Comparison of ENCODE assay signal across 9 mouse cellular contexts in genomic region chr7:70067828-70068719, GRCm38 (mm10).
DNase-seq lines count a peak whose midpoint lies in the region; ATAC-seq and TF ChIP-seq lines count a peak whose summit lies in the region.
"Had no signal": no experiment of that assay in that cellular context is flagged by ENCODE, and none has a peak within 500 bp of the region (broad histone marks: within the 10 kb centered on the region; RNA-seq: fewer than 3 reads in every experiment).

No protein-coding gene starts in this region.

- H3K9me3 ChIP-seq in kidney, postnatal 0 days (replicated peaks; ENCODE audit: low read length): no peaks in the 10 kb centered on the region
- H3K9me3 ChIP-seq in embryonic facial prominence, embryonic 11.5 days (replicated peaks; ENCODE audit: control insufficient read depth, low read length): no peaks in the 10 kb centered on the region
- H3K9me3 ChIP-seq in hindbrain, embryonic 12.5 days (replicated peaks): no peaks in the 10 kb centered on the region
- no peaks in the 10 kb centered on the region for H3K9me3 ChIP-seq in neural tube, embryonic 12.5 days

- H3K9ac ChIP-seq in kidney, postnatal 0 days (ENCODE audit: low read depth, low read length): no peak overlapping the region
- H3K9ac ChIP-seq in embryonic facial prominence, embryonic 11.5 days (replicated peaks; ENCODE audit: low read length): no peak overlapping the region
- H3K9ac ChIP-seq in hindbrain, embryonic 12.5 days: no peak overlapping the region
- H3K9ac ChIP-seq in neural tube, embryonic 12.5 days: no peak overlapping the region

- no peak for ATAC-seq in kidney, postnatal 0 days (replicated peaks; ENCODE audit: low FRiP score, low read depth)
- ATAC-seq in embryonic facial prominence, embryonic 11.5 days (replicated peaks; ENCODE audit: insufficient number of reproducible peaks, low FRiP score, low TSS enrichment, low read depth): peak; percentile 56; the same call in 1 of the 2 replicates
- peak; percentile 73 for ATAC-seq in hindbrain, embryonic 12.5 days (ENCODE audit: low FRiP score)
- no peak for ATAC-seq in neural tube, embryonic 12.5 days (ENCODE audit: low FRiP score, low read depth)

- peaks cover 4% of the 10 kb centered on the region; the same call in 1 of the 2 replicates for H3K4me1 ChIP-seq in kidney, postnatal 0 days (replicated peaks; ENCODE audit: insufficient read depth, low read length)
- peaks cover 4% of the 10 kb centered on the region for H3K4me1 ChIP-seq in embryonic facial prominence, embryonic 11.5 days (ENCODE audit: control insufficient read depth, insufficient read depth, low read length)
- peaks cover 26% of the 10 kb centered on the region for H3K4me1 ChIP-seq in hindbrain, embryonic 12.5 days
- H3K4me1 ChIP-seq in neural tube, embryonic 12.5 days: peaks cover 12% of the 10 kb centered on the region; the same call in 1 of the 2 replicates

- H3K4me2 ChIP-seq in kidney, postnatal 0 days (ENCODE audit: low read length): 0 out of 2 replicates have a peak overlapping the region, but pooled peaks have one; percentile 10
- H3K4me2 ChIP-seq in embryonic facial prominence, embryonic 11.5 days (ENCODE audit: low read depth, low read length): no peak overlapping the region; the same call in 1 of the 2 replicates
- H3K4me2 ChIP-seq in hindbrain, embryonic 12.5 days (replicated peaks): peak overlapping the region; percentile 36
- H3K4me2 ChIP-seq in neural tube, embryonic 12.5 days (replicated peaks): peak overlapping the region; percentile 5; the same call in 1 of the 2 replicates

- no peak overlapping the region for H3K27ac ChIP-seq in kidney, postnatal 0 days
- H3K27ac ChIP-seq in embryonic facial prominence, embryonic 11.5 days (replicated peaks; ENCODE audit: low read depth, low read length): peak overlapping the region; percentile 28; the same call in 1 of the 2 replicates
- H3K27ac ChIP-seq in hindbrain, embryonic 12.5 days: peak overlapping the region; percentile 75
- 0 out of 2 replicates have a peak overlapping the region, but pooled peaks have one; percentile 6 for H3K27ac ChIP-seq in neural tube, embryonic 12.5 days

- WGBS in kidney, postnatal 0 days: 34% methylated on average over 18 of the region's 18 CpGs
- 18% methylated on average over 18 of the region's 18 CpGs for WGBS in embryonic facial prominence, embryonic 11.5 days
- WGBS in hindbrain, embryonic 12.5 days: 13% methylated on average over 18 of the region's 18 CpGs
- 32% methylated on average over 18 of the region's 18 CpGs for WGBS in neural tube, embryonic 12.5 days

- H3K36me3 ChIP-seq in kidney, postnatal 0 days (ENCODE audit: insufficient read depth, low read length): no peaks in the 10 kb centered on the region
- H3K36me3 ChIP-seq in embryonic facial prominence, embryonic 11.5 days (replicated peaks; ENCODE audit: control insufficient read depth, insufficient read depth, low read depth, low read length): no peaks in the 10 kb centered on the region
- no peaks in the 10 kb centered on the region for H3K36me3 ChIP-seq in hindbrain, embryonic 12.5 days
- no peaks in the 10 kb centered on the region for H3K36me3 ChIP-seq in neural tube, embryonic 12.5 days

- no peak overlapping the region for H3K4me3 ChIP-seq in kidney, postnatal 0 days (replicated peaks; ENCODE audit: low read depth, low read length)
- H3K4me3 ChIP-seq in embryonic facial prominence, embryonic 11.5 days (ENCODE audit: low read depth, low read length): no peak overlapping the region
- no peak overlapping the region for H3K4me3 ChIP-seq in hindbrain, embryonic 12.5 days
- no peak overlapping the region for H3K4me3 ChIP-seq in neural tube, embryonic 12.5 days

- peak; percentile 39 for DNase-seq in kidney, postnatal 0 days (ENCODE audit: low spot score)
- DNase-seq in kidney, adult 9 months: no peak
- peak; percentile 53 for DNase-seq in embryonic facial prominence, embryonic 11.5 days (ENCODE audit: low spot score)
- DNase-seq in adrenal gland, adult 2 months: no peak
- no peak for DNase-seq in gastrocnemius, postnatal 10 days
- DNase-seq in right cerebral cortex, postnatal 25 days: no peak
- DNase-seq: adrenal gland, postnatal 14 days had no signal

- no peak for TF ChIP-seq CTCF in kidney, postnatal 0 days (IDR thresholded peaks at IDR 0.05; ENCODE audit: low read depth)

- H3K27me3 ChIP-seq in kidney, postnatal 0 days (ENCODE audit: insufficient read depth, low read length): no peaks in the 10 kb centered on the region
- no peaks in the 10 kb centered on the region for H3K27me3 ChIP-seq in embryonic facial prominence, embryonic 11.5 days (ENCODE audit: control insufficient read depth, insufficient read depth, low read length)
- no peaks in the 10 kb centered on the region for H3K27me3 ChIP-seq in hindbrain, embryonic 12.5 days
- no peaks in the 10 kb centered on the region for H3K27me3 ChIP-seq in neural tube, embryonic 12.5 days (replicated peaks)

Comparison
In these comparisons a context has a peak if more than half of its experiments do, and no peak if none do; other contexts are left out.
1. DNase-seq: peak in kidney, postnatal 0 days (single experiment) and embryonic facial prominence, embryonic 11.5 days (single experiment); none in kidney, adult 9 months (single experiment), adrenal gland, adult 2 months (single experiment), gastrocnemius, postnatal 10 days (single experiment) and right cerebral cortex, postnatal 25 days (single experiment).
2. ATAC-seq: peak in embryonic facial prominence, embryonic 11.5 days (single experiment) and hindbrain, embryonic 12.5 days (single experiment); none in kidney, postnatal 0 days (single experiment) and neural tube, embryonic 12.5 days (single experiment).